Mouse (Mus musculus): ENCODE data around the gene Nacc1. TPM values are rescaled to one million over a fixed set of nuclear protein-coding genes. Genes with fewer than 3 reads are reported as not detected.
A peak's percentile ranks its signal among the peaks of the same experiment; 100 is the strongest.
"Not testable (repeated sequence)": the region's sequence is repeated elsewhere in the genome, so short reads cannot be mapped to it uniquely, and the experiment has no call there.

Nacc1 gene
- polyA plus RNA-seq, 1 experiment from 2014 or later, result 33.8 TPM

GRCm38 (mm10) chr8:84677305-84677704, 10.4 kb downstream of the Nacc1 start:
- Histone ChIP-seq H3K36me3 (ENCODE audit: insufficient read depth) (peaks cover 60% of the 10 kb centered on the region), H3K4me1 (ENCODE audit: insufficient read depth) (no peaks in the 10 kb centered on the region), H3K4me2 (no peak overlapping the region), H3K27me3 (ENCODE audit: insufficient read depth, low read length) (no peaks in the 10 kb centered on the region), H3K4me3 (ENCODE audit: low read depth, low read length) (no peak overlapping the region), H3K9me3 (ENCODE audit: low read depth, low read length) (no peaks in the 10 kb centered on the region), H3K27ac (ENCODE audit: low read depth) (no peak overlapping the region), H3K9ac (no peak overlapping the region)
- DNase-seq (no peak), ATAC-seq (ENCODE audit: insufficient read depth) (no peak)
- TF ChIP-seq CTCF (IDR thresholded peaks at IDR 0.05; ENCODE audit: low read depth), result no peak
- 89% methylated on average over 5 of the region's 5 CpGs for WGBS

GRCm38 (mm10) chr8:84670295-84671006, 17.2 kb downstream of the Nacc1 start:
- H3K27me3 ChIP-seq (ENCODE audit: insufficient read depth, low read length); DNase-seq; H3K4me1 ChIP-seq (ENCODE audit: insufficient read depth); H3K9me3 ChIP-seq (ENCODE audit: low read depth, low read length); ATAC-seq (ENCODE audit: insufficient read depth); H3K4me3 ChIP-seq (ENCODE audit: low read depth, low read length); H3K9ac ChIP-seq; H3K4me2 ChIP-seq; H3K27ac ChIP-seq (ENCODE audit: low read depth): not testable (repeated sequence)
- 88% methylated on average over 5 of the region's 5 CpGs for WGBS
- peaks cover 63% of the 10 kb centered on the region for H3K36me3 ChIP-seq (ENCODE audit: insufficient read depth)

- Histone ChIP-seq H3K9ac (no peak overlapping the region), H3K4me3 (ENCODE audit: low read depth, low read length) (no peak overlapping the region), H3K27me3 (ENCODE audit: insufficient read depth, low read length) (no peaks in the 10 kb centered on the region), H3K4me2 (no peak overlapping the region), H3K36me3 (ENCODE audit: insufficient read depth) (peaks cover 49% of the 10 kb centered on the region), H3K4me1 (ENCODE audit: insufficient read depth) (0 out of 2 replicates have a peak, but pooled peaks cover 3% of the 10 kb centered on the region), H3K9me3 (ENCODE audit: low read depth, low read length) (no peaks in the 10 kb centered on the region), H3K27ac (ENCODE audit: low read depth) (no peak overlapping the region)
- 76% methylated on average over 6 of the region's 6 CpGs for WGBS
- DNase-seq (no peak), ATAC-seq (ENCODE audit: insufficient read depth) (no peak)
- TF ChIP-seq CTCF (IDR thresholded peaks at IDR 0.05; ENCODE audit: low read depth), result no peak
These were observed 18.8 kb downstream of the Nacc1 start for GRCm38 (mm10) chr8:84668731-84669485.

- H3K27ac ChIP-seq (ENCODE audit: low read depth), result no peak overlapping the region
- WGBS, result 58% methylated on average over 1 of the region's 1 CpGs
- no peaks in the 10 kb centered on the region for H3K27me3 ChIP-seq (ENCODE audit: insufficient read depth, low read length)
- no peaks in the 10 kb centered on the region for H3K9me3 ChIP-seq (ENCODE audit: low read depth, low read length)
- no peak for TF ChIP-seq CTCF (IDR thresholded peaks at IDR 0.05; ENCODE audit: low read depth)
- H3K36me3 ChIP-seq (ENCODE audit: insufficient read depth), result peaks cover 41% of the 10 kb centered on the region
- H3K4me3 ChIP-seq (ENCODE audit: low read depth, low read length), result no peak overlapping the region
- no peak overlapping the region for H3K4me2 ChIP-seq
- no peak overlapping the region for H3K9ac ChIP-seq
- ATAC-seq (ENCODE audit: insufficient read depth) (no peak), DNase-seq (no peak)
- peaks cover 7% of the 10 kb centered on the region for H3K4me1 ChIP-seq (ENCODE audit: insufficient read depth)
These were observed 19.6 kb downstream of the Nacc1 start for GRCm38 (mm10) chr8:84668081-84668480.

- Histone ChIP-seq H3K4me1 (ENCODE audit: insufficient read depth) (peaks cover 10% of the 10 kb centered on the region), H3K9ac (peak overlapping the region; percentile 72), H3K4me2 (peak overlapping the region; percentile 89), H3K27ac (ENCODE audit: low read depth) (peak overlapping the region; percentile 87), H3K36me3 (ENCODE audit: insufficient read depth) (peaks cover 17% of the 10 kb centered on the region), H3K4me3 (ENCODE audit: low read depth, low read length) (peak overlapping the region; percentile 86), H3K9me3 (ENCODE audit: low read depth, low read length) (no peaks in the 10 kb centered on the region), H3K27me3 (ENCODE audit: insufficient read depth, low read length) (no peaks in the 10 kb centered on the region)
- ATAC-seq (ENCODE audit: insufficient read depth) (0 out of 2 replicates have a peak, but pooled peaks have one; percentile 2), DNase-seq (peak; percentile 68)
- 1% methylated on average over 14 of the region's 14 CpGs for WGBS
- no peak for TF ChIP-seq CTCF (IDR thresholded peaks at IDR 0.05; ENCODE audit: low read depth)
These were observed 22.2 kb downstream of the Nacc1 start for GRCm38 (mm10) chr8:84665385-84665893.

- ATAC-seq (ENCODE audit: insufficient read depth) (peak; percentile 12; the same call in 1 of the 2 replicates), DNase-seq (peak; percentile 88)
- Histone ChIP-seq H3K9ac (peak overlapping the region; percentile 72), H3K4me2 (peak overlapping the region; percentile 89), H3K27me3 (ENCODE audit: insufficient read depth, low read length) (no peaks in the 10 kb centered on the region), H3K36me3 (ENCODE audit: insufficient read depth) (peaks cover 11% of the 10 kb centered on the region), H3K9me3 (ENCODE audit: low read depth, low read length) (no peaks in the 10 kb centered on the region), H3K4me1 (ENCODE audit: insufficient read depth) (peaks cover 14% of the 10 kb centered on the region), H3K27ac (ENCODE audit: low read depth) (peak overlapping the region; percentile 87), H3K4me3 (ENCODE audit: low read depth, low read length) (peak overlapping the region; percentile 86)
- WGBS, result under 1% methylated on average over 29 of the region's 29 CpGs
- peak; percentile 61 for TF ChIP-seq CTCF (IDR thresholded peaks at IDR 0.05; ENCODE audit: low read depth)
These were observed 22.9 kb downstream of the Nacc1 start for GRCm38 (mm10) chr8:84664566-84665384.

Measured in lung, embryonic 14.5 days (tissue).